Mouse (Mus musculus): Measurements from ENCODE around the gene Iffo1. TPM values are rescaled to one million over a fixed set of nuclear protein-coding genes. Genes with fewer than 3 reads are reported as not detected.

Iffo1 gene
- polyA plus RNA-seq, 1 experiment from 2014 or later, result 10.3 TPM

- Histone ChIP-seq H3K36me3 (replicated peaks; ENCODE audit: control insufficient read depth, insufficient read depth, low read depth, low read length) (peaks cover 28% of the 10 kb centered on the region), H3K4me2 (ENCODE audit: low read depth, low read length) (peak overlapping the region; percentile 25), H3K9ac (replicated peaks; ENCODE audit: low read length) (0 out of 2 replicates have a peak overlapping the region, but pooled peaks have one; percentile 2), H3K27ac (replicated peaks; ENCODE audit: low read depth, low read length) (no peak overlapping the region), H3K4me3 (ENCODE audit: low read depth, low read length) (0 out of 2 replicates have a peak overlapping the region, but pooled peaks have one; percentile 7), H3K4me1 (ENCODE audit: control insufficient read depth, insufficient read depth, low read length) (peaks cover 16% of the 10 kb centered on the region), H3K9me3 (replicated peaks; ENCODE audit: control insufficient read depth, low read length) (no peaks in the 10 kb centered on the region), H3K27me3 (ENCODE audit: control insufficient read depth, insufficient read depth, low read length) (no peaks in the 10 kb centered on the region)
- WGBS, result 47% methylated on average over 4 of the region's 5 CpGs
- ATAC-seq (replicated peaks; ENCODE audit: insufficient number of reproducible peaks, low FRiP score, low TSS enrichment, low read depth) (no peak), DNase-seq (ENCODE audit: low spot score) (no peak)
Observed at GRCm38 (mm10) chr6:125099421-125099971, 45.5 kb upstream of the Iffo1 start.

GRCm38 (mm10) chr6:125101444-125101843, 43.6 kb upstream of the Iffo1 start:
- Histone ChIP-seq H3K9ac (replicated peaks; ENCODE audit: low read length) (no peak overlapping the region), H3K36me3 (replicated peaks; ENCODE audit: control insufficient read depth, insufficient read depth, low read depth, low read length) (peaks cover 39% of the 10 kb centered on the region), H3K4me1 (ENCODE audit: control insufficient read depth, insufficient read depth, low read length) (peaks cover 16% of the 10 kb centered on the region), H3K9me3 (replicated peaks; ENCODE audit: control insufficient read depth, low read length) (no peaks in the 10 kb centered on the region), H3K4me3 (ENCODE audit: low read depth, low read length) (no peak overlapping the region), H3K27me3 (ENCODE audit: control insufficient read depth, insufficient read depth, low read length) (no peaks in the 10 kb centered on the region), H3K27ac (replicated peaks; ENCODE audit: low read depth, low read length) (no peak overlapping the region), H3K4me2 (ENCODE audit: low read depth, low read length) (no peak overlapping the region)
- 77% methylated on average over 9 of the region's 9 CpGs for WGBS
- ATAC-seq (replicated peaks; ENCODE audit: insufficient number of reproducible peaks, low FRiP score, low TSS enrichment, low read depth), result no peak
- no peak for DNase-seq (ENCODE audit: low spot score)

GRCm38 (mm10) chr6:125104223-125104622, 40.8 kb upstream of the Iffo1 start:
- DNase-seq (ENCODE audit: low spot score) (no peak), ATAC-seq (replicated peaks; ENCODE audit: insufficient number of reproducible peaks, low FRiP score, low TSS enrichment, low read depth) (no peak)
- peaks cover 2% of the 10 kb centered on the region; the same call in 1 of the 2 replicates for H3K4me1 ChIP-seq (ENCODE audit: control insufficient read depth, insufficient read depth, low read length)
- H3K27me3 ChIP-seq (ENCODE audit: control insufficient read depth, insufficient read depth, low read length), result no peaks in the 10 kb centered on the region
- H3K4me2 ChIP-seq (ENCODE audit: low read depth, low read length), result no peak overlapping the region
- no peak overlapping the region for H3K4me3 ChIP-seq (ENCODE audit: low read depth, low read length)
- H3K36me3 ChIP-seq (replicated peaks; ENCODE audit: control insufficient read depth, insufficient read depth, low read depth, low read length), result peaks cover 59% of the 10 kb centered on the region
- 91% methylated on average over 4 of the region's 4 CpGs for WGBS
- no peaks in the 10 kb centered on the region for H3K9me3 ChIP-seq (replicated peaks; ENCODE audit: control insufficient read depth, low read length)
- H3K9ac ChIP-seq (replicated peaks; ENCODE audit: low read length), result no peak overlapping the region
- H3K27ac ChIP-seq (replicated peaks; ENCODE audit: low read depth, low read length), result no peak overlapping the region

GRCm38 (mm10) chr6:125107705-125108104, 37.3 kb upstream of the Iffo1 start:
- Histone ChIP-seq H3K9me3 (replicated peaks; ENCODE audit: control insufficient read depth, low read length) (no peaks in the 10 kb centered on the region), H3K27me3 (ENCODE audit: control insufficient read depth, insufficient read depth, low read length) (no peaks in the 10 kb centered on the region), H3K9ac (replicated peaks; ENCODE audit: low read length) (no peak overlapping the region), H3K4me3 (ENCODE audit: low read depth, low read length) (no peak overlapping the region), H3K27ac (replicated peaks; ENCODE audit: low read depth, low read length) (no peak overlapping the region), H3K36me3 (replicated peaks; ENCODE audit: control insufficient read depth, insufficient read depth, low read depth, low read length) (peaks cover 50% of the 10 kb centered on the region), H3K4me1 (ENCODE audit: control insufficient read depth, insufficient read depth, low read length) (no peaks in the 10 kb centered on the region), H3K4me2 (ENCODE audit: low read depth, low read length) (no peak overlapping the region)
- no peak for ATAC-seq (replicated peaks; ENCODE audit: insufficient number of reproducible peaks, low FRiP score, low TSS enrichment, low read depth)
- 93% methylated on average over 2 of the region's 2 CpGs for WGBS
- DNase-seq (ENCODE audit: low spot score), result no peak

- Histone ChIP-seq H3K27ac (replicated peaks; ENCODE audit: low read depth, low read length) (no peak overlapping the region), H3K27me3 (ENCODE audit: control insufficient read depth, insufficient read depth, low read length) (no peaks in the 10 kb centered on the region), H3K9me3 (replicated peaks; ENCODE audit: control insufficient read depth, low read length) (no peaks in the 10 kb centered on the region), H3K36me3 (replicated peaks; ENCODE audit: control insufficient read depth, insufficient read depth, low read depth, low read length) (peaks cover 54% of the 10 kb centered on the region), H3K4me2 (ENCODE audit: low read depth, low read length) (no peak overlapping the region), H3K4me3 (ENCODE audit: low read depth, low read length) (no peak overlapping the region), H3K9ac (replicated peaks; ENCODE audit: low read length) (no peak overlapping the region), H3K4me1 (ENCODE audit: control insufficient read depth, insufficient read depth, low read length) (no peaks in the 10 kb centered on the region)
- peak; percentile 38 for DNase-seq (ENCODE audit: low spot score)
- 63% methylated on average over 14 of the region's 14 CpGs for WGBS
- ATAC-seq (replicated peaks; ENCODE audit: insufficient number of reproducible peaks, low FRiP score, low TSS enrichment, low read depth), result no peak
Observed at GRCm38 (mm10) chr6:125109371-125109770, 35.7 kb upstream of the Iffo1 start.

- Histone ChIP-seq H3K4me2 (ENCODE audit: low read depth, low read length) (no peak overlapping the region), H3K4me3 (ENCODE audit: low read depth, low read length) (no peak overlapping the region), H3K9ac (replicated peaks; ENCODE audit: low read length) (no peak overlapping the region), H3K9me3 (replicated peaks; ENCODE audit: control insufficient read depth, low read length) (no peaks in the 10 kb centered on the region), H3K4me1 (ENCODE audit: control insufficient read depth, insufficient read depth, low read length) (no peaks in the 10 kb centered on the region), H3K36me3 (replicated peaks; ENCODE audit: control insufficient read depth, insufficient read depth, low read depth, low read length) (peaks cover 50% of the 10 kb centered on the region), H3K27ac (replicated peaks; ENCODE audit: low read depth, low read length) (no peak overlapping the region), H3K27me3 (ENCODE audit: control insufficient read depth, insufficient read depth, low read length) (no peaks in the 10 kb centered on the region)
- DNase-seq (ENCODE audit: low spot score) (peak; percentile 48), ATAC-seq (replicated peaks; ENCODE audit: insufficient number of reproducible peaks, low FRiP score, low TSS enrichment, low read depth) (no peak)
- 91% methylated on average over 7 of the region's 7 CpGs for WGBS
Observed at GRCm38 (mm10) chr6:125110927-125111326, 34.1 kb upstream of the Iffo1 start.

GRCm38 (mm10) chr6:125112553-125112952, 32.5 kb upstream of the Iffo1 start:
- ATAC-seq (replicated peaks; ENCODE audit: insufficient number of reproducible peaks, low FRiP score, low TSS enrichment, low read depth) (no peak), DNase-seq (ENCODE audit: low spot score) (no peak)
- Histone ChIP-seq H3K9me3 (replicated peaks; ENCODE audit: control insufficient read depth, low read length) (no peaks in the 10 kb centered on the region), H3K4me1 (ENCODE audit: control insufficient read depth, insufficient read depth, low read length) (no peaks in the 10 kb centered on the region), H3K27me3 (ENCODE audit: control insufficient read depth, insufficient read depth, low read length) (no peaks in the 10 kb centered on the region), H3K4me2 (ENCODE audit: low read depth, low read length) (no peak overlapping the region), H3K4me3 (ENCODE audit: low read depth, low read length) (no peak overlapping the region), H3K36me3 (replicated peaks; ENCODE audit: control insufficient read depth, insufficient read depth, low read depth, low read length) (peaks cover 44% of the 10 kb centered on the region), H3K27ac (replicated peaks; ENCODE audit: low read depth, low read length) (no peak overlapping the region), H3K9ac (replicated peaks; ENCODE audit: low read length) (no peak overlapping the region)
- 94% methylated on average over 11 of the region's 11 CpGs for WGBS

GRCm38 (mm10) chr6:125119387-125119786, 25.7 kb upstream of the Iffo1 start:
- Histone ChIP-seq H3K4me1 (ENCODE audit: control insufficient read depth, insufficient read depth, low read length) (no peaks in the 10 kb centered on the region), H3K4me3 (ENCODE audit: low read depth, low read length) (no peak overlapping the region), H3K27ac (replicated peaks; ENCODE audit: low read depth, low read length) (no peak overlapping the region), H3K9me3 (replicated peaks; ENCODE audit: control insufficient read depth, low read length) (no peaks in the 10 kb centered on the region), H3K4me2 (ENCODE audit: low read depth, low read length) (no peak overlapping the region), H3K9ac (replicated peaks; ENCODE audit: low read length) (no peak overlapping the region), H3K36me3 (replicated peaks; ENCODE audit: control insufficient read depth, insufficient read depth, low read depth, low read length) (peaks cover 41% of the 10 kb centered on the region), H3K27me3 (ENCODE audit: control insufficient read depth, insufficient read depth, low read length) (no peaks in the 10 kb centered on the region)
- ATAC-seq (replicated peaks; ENCODE audit: insufficient number of reproducible peaks, low FRiP score, low TSS enrichment, low read depth) (no peak), DNase-seq (ENCODE audit: low spot score) (no peak)
- 95% methylated on average over 8 of the region's 8 CpGs for WGBS
